Mouse (Mus musculus) brain, adult 10 weeks (tissue): ENCODE measurements around the gene Olfr1126. TPM values are rescaled to one million over a fixed set of nuclear protein-coding genes. Genes with fewer than 3 reads are reported as not detected.

ENCODE experiments used
- polyA plus RNA-seq: library from polyadenylated mRNA; stranded (reverse); fragments of 350-450 nt; fragmentation: Illumina TruSeq; extraction: RNeasy Lipid Tissue Mini Kit (QIAGEN cat#74804); gene quantifications from one replicate; pipeline ENCODE4 v1.2.3, GENCODE M21; 2015; ENCODE audit warnings: low read depth, low replicate concordance

The Olfr1126 gene
- not detected for polyA plus RNA-seq

DNA sequence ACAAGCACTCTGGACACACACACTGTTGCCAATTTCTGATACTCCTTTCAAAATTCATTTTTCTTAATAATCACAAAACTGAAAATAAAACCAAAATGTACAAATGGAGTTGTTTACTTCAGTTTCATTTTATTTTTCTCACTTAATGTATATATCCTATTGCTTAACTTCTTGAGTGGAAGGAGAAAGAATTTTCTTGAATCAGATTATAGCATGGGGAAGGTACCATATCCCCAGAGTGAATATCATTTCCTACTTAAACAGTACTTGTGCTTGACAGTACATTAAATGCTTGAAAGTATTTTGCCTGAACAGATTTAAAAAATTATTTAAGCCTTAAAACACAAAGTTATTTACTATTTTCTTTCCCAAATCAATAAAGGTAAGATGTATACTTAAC is at the start of gene Olfr1126:
Gene Olfr1126 (plus strand): TSS at position 301 of the 400 bp plus-strand sequence.

DNA sequence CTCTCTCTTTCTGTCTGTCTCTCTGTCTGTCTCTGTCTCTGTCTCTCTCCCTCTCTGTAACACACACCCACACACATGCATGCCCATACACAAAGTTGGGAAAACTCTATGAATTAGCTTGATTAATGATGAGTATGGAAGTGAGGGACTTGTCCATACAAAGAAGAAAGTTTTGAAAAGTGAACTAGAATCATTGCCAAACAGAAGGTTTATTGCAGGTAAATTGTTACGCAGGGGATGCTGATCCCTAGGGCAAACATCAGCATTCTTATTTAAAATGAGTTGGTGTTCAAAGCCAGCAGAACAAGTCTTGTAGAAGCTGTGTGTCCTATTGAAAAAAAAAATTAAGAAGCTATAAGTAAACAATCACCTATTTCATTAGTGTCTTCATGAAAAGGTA is 37.4 kb upstream of the Olfr1126 start, which contains the start of gene Olfr1123:
Gene Olfr1123 (plus strand): TSS at position 301 of the 400 bp plus-strand sequence.

GRCm38 (mm10) chr2:87429975-87430374 is 23.8 kb upstream of the Olfr1126 start, which contains the start of gene Olfr1124:
TSS of gene Olfr1124 (plus strand) at chr2:87430275.

DNA sequence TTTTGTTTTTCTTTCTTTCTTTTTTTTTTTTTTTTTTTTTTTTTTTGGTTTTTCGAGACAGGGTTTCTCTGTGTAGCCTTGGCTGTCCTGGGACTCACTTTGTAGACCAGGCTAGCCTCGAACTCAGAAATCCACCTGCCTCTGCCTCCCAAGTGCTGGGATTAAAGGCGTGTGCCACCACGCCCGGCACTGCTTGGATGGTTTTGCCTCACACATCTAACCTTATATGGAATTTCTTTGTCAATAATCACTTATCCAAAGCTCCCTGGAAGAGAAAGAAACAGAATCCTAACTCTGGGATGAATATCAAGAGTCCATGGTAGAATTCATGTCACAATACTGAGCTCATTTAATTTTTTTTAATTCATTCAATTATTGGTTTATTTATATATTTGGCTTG is 43.2 kb downstream of the Olfr1126 start, which contains the start of gene Pramel7:
Gene Pramel7 (minus strand): TSS at position 101 of the 400 bp plus-strand sequence.

DNA sequence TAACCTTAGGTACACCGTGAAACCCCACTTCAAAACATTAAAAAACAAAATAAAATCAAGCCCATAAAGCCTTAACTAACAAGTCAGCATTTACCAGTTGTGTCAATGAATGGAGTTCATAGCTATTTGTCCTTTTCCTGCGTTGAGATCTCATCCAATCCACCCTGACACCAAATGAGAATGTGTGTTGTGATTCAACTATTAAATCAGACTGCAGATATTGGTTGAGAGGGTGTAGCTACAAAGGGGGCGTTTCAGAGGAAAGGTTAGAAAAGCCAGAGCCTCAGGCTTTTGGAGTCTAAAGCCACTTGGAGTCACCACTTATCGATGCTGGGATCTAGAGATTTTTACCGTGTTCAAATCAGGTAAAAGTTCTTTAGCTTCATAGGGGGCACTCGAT is 52.5 kb downstream of the Olfr1126 start, which contains the start of gene Pramel6:
Gene Pramel6 (plus strand): TSS at position 301 of the 400 bp plus-strand sequence.

Other genes with a start within 250 kb of the Olfr1126 start
- not detected for gene Olfr1113, start 245.0 kb upstream of the Olfr1126 start, polyA plus RNA-seq
- not detected for gene Olfr1115, start 205.9 kb upstream of the Olfr1126 start, polyA plus RNA-seq
- gene Olfr1116, start 186.4 kb upstream of the Olfr1126 start, polyA plus RNA-seq = not detected
- not detected for gene Olfr1118, start 146.4 kb upstream of the Olfr1126 start, polyA plus RNA-seq
- gene Olfr1120, start 99.1 kb upstream of the Olfr1126 start, polyA plus RNA-seq = not detected
- gene Olfr1121, start 84.1 kb upstream of the Olfr1126 start, polyA plus RNA-seq = not detected
- not detected for gene Olfr1122, start 68.1 kb upstream of the Olfr1126 start, polyA plus RNA-seq
- not detected for gene Olfr1123, start 37.3 kb upstream of the Olfr1126 start, polyA plus RNA-seq
- not detected for gene Olfr1124, start 23.7 kb upstream of the Olfr1126 start, polyA plus RNA-seq
- not detected for gene Pramel7, start 43.1 kb downstream of the Olfr1126 start, polyA plus RNA-seq
- not detected for gene Pramel6, start 52.6 kb downstream of the Olfr1126 start, polyA plus RNA-seq
- not detected for gene Olfr153, start 77.8 kb downstream of the Olfr1126 start, polyA plus RNA-seq
- gene Olfr1128, start 91.6 kb downstream of the Olfr1126 start, polyA plus RNA-seq = not detected
- gene Olfr1129, start 119.9 kb downstream of the Olfr1126 start, polyA plus RNA-seq = not detected
- gene Olfr1130, start 152.2 kb downstream of the Olfr1126 start, polyA plus RNA-seq = not detected
- gene Olfr1131, start 173.1 kb downstream of the Olfr1126 start, polyA plus RNA-seq = not detected
- gene Olfr1132, start 183.6 kb downstream of the Olfr1126 start, polyA plus RNA-seq = not detected
- not detected for gene Olfr1133, start 193.4 kb downstream of the Olfr1126 start, polyA plus RNA-seq
- not detected for gene Olfr1134, start 204.5 kb downstream of the Olfr1126 start, polyA plus RNA-seq
- not detected for gene Olfr1135, start 219.7 kb downstream of the Olfr1126 start, polyA plus RNA-seq
- gene Olfr1136, start 240.0 kb downstream of the Olfr1126 start, polyA plus RNA-seq = not detected